Mouse (Mus musculus): ENCODE data around the gene Scoc. TPM values are rescaled to one million over a fixed set of nuclear protein-coding genes. Genes with fewer than 3 reads are reported as not detected.

Scoc gene
- polyA plus RNA-seq, 1 experiment = 24.5 TPM

DNA sequence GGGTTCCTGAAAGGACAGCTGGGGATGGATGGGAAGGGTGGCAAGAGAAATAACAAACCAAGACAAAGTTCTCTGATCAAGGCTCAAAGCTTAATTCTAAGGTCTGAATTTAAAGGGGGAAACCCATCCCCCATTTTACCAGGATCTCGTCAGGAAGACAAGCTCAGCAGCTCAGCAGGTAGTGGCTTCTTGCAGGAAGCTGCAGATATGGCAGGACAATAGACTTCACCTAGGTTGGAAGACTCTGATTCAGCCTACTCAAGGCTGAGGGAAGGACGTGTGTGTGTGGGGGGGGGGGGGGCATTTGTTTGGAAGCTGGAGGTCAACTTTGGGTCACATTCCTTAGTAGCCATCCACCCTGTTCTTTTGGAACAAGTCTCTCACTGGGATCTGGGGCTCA is 75.3 kb downstream of the Scoc start:
- H3K36me3 ChIP-seq (ENCODE audit: control insufficient read depth, insufficient read depth, low read length) = no peaks in the 10 kb centered on the region
- no peak overlapping the region for H3K27ac ChIP-seq (ENCODE audit: insufficient read depth, low read depth, low read length)
- no peaks in the 10 kb centered on the region for H3K27me3 ChIP-seq (replicated peaks; ENCODE audit: control insufficient read depth, insufficient read depth, low read length)
- no peak overlapping the region for H3K4me3 ChIP-seq (ENCODE audit: insufficient read depth, low read depth, low read length)
- no peak for DNase-seq
- TF ChIP-seq CTCF (conservative IDR thresholded peaks at IDR 0.05; ENCODE audit: insufficient read depth, insufficient read length, low read depth, low read length) (no peak), POLR2A (IDR thresholded peaks at IDR 0.05; ENCODE audit: low read depth, low read length) (no peak)
- WGBS = 38% methylated on average over 2 of the region's 2 CpGs
- H3K4me1 ChIP-seq (ENCODE audit: control insufficient read depth, insufficient read depth, low read length) = no peaks in the 10 kb centered on the region

DNA sequence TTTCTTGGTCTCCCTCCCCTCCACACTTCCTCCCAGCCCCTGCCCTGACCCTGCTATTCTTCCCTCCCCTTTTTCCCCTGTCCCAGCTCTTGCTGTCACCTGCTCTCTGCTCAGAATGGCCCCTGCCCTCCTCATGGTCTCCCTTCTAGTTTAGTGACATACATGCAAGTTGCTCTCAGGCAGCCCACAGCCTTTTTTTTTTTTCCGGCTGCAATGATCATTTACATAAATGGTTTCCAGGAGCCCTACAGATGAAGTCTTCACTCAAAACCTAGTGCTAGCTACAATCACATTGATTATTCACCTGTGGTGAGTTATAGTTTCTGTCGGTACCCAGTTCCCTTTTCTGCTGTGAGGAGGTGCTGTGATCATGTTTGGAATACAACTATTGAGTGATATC is 77.2 kb downstream of the Scoc start:
- H3K4me1 ChIP-seq (ENCODE audit: control insufficient read depth, insufficient read depth, low read length) = no peaks in the 10 kb centered on the region
- DNase-seq = no peak
- 84% methylated on average over 2 of the region's 2 CpGs for WGBS

GRCm38 (mm10) chr8:83380141-83380540 is 78.0 kb downstream of the Scoc start:
- H3K27me3 ChIP-seq (replicated peaks; ENCODE audit: control insufficient read depth, insufficient read depth, low read length) = no peaks in the 10 kb centered on the region
- no peak overlapping the region for H3K4me3 ChIP-seq (ENCODE audit: insufficient read depth, low read depth, low read length)
- no peak for DNase-seq
- no peaks in the 10 kb centered on the region for H3K4me1 ChIP-seq (ENCODE audit: control insufficient read depth, insufficient read depth, low read length)
- no peak overlapping the region for H3K27ac ChIP-seq (ENCODE audit: insufficient read depth, low read depth, low read length)
- 67% methylated on average over 4 of the region's 4 CpGs for WGBS
- H3K36me3 ChIP-seq (ENCODE audit: control insufficient read depth, insufficient read depth, low read length) = no peaks in the 10 kb centered on the region
- no peak for TF ChIP-seq CTCF (conservative IDR thresholded peaks at IDR 0.05; ENCODE audit: insufficient read depth, insufficient read length, low read depth, low read length)
- TF ChIP-seq POLR2A (IDR thresholded peaks at IDR 0.05; ENCODE audit: low read depth, low read length) = no peak

More for the DNA sequence above, 77.2 kb downstream of the Scoc start:
- H3K27me3 ChIP-seq (replicated peaks; ENCODE audit: control insufficient read depth, insufficient read depth, low read length) = no peaks in the 10 kb centered on the region
- no peak overlapping the region for H3K27ac ChIP-seq (ENCODE audit: insufficient read depth, low read depth, low read length)
- no peak overlapping the region for H3K4me3 ChIP-seq (ENCODE audit: insufficient read depth, low read depth, low read length)
- H3K36me3 ChIP-seq (ENCODE audit: control insufficient read depth, insufficient read depth, low read length) = no peaks in the 10 kb centered on the region
- TF ChIP-seq POLR2A (IDR thresholded peaks at IDR 0.05; ENCODE audit: low read depth, low read length) (no peak), CTCF (conservative IDR thresholded peaks at IDR 0.05; ENCODE audit: insufficient read depth, insufficient read length, low read depth, low read length) (no peak)

Other genes starting within 250 kb of the Scoc start
- gene Ucp1, start 168.0 kb downstream of the Scoc start, polyA plus RNA-seq (2012; rRNA removed) = 255 and 374 TPM in 2 replicates
- gene Elmod2, start 125.9 kb downstream of the Scoc start, polyA plus RNA-seq (2012; rRNA removed) = 3.6 and 4.1 TPM in 2 replicates
- gene Mgat4d, start 109.9 kb downstream of the Scoc start, polyA plus RNA-seq (2012; rRNA removed) = not detected in 2 replicates
- 0.03 and 0.06 TPM in 2 replicates for gene Clgn, start 68.5 kb downstream of the Scoc start, polyA plus RNA-seq (2012; rRNA removed)
- not detected in 2 replicates for gene Olfr370, start 77.4 kb upstream of the Scoc start, polyA plus RNA-seq (2012; rRNA removed)
- 704 and 720 TPM in 2 replicates for gene Ndufb7, start 108.3 kb upstream of the Scoc start, polyA plus RNA-seq (2012; rRNA removed)
- gene Tecr, start 149.6 kb upstream of the Scoc start, polyA plus RNA-seq (2012; rRNA removed) = 793 and 827 TPM in 2 replicates
- 32.2 and 33.2 TPM in 2 replicates for gene Dnajb1, start 149.8 kb upstream of the Scoc start, polyA plus RNA-seq (2012; rRNA removed)
- gene Gipc1, start 194.3 kb upstream of the Scoc start, polyA plus RNA-seq (2012; rRNA removed) = 57.6 and 66.6 TPM in 2 replicates
- 21.8 and 23.3 TPM in 2 replicates for gene Ptger1, start 208.3 kb upstream of the Scoc start, polyA plus RNA-seq (2012; rRNA removed)
- 81.9 and 98.1 TPM in 2 replicates for gene Pkn1, start 240.8 kb upstream of the Scoc start, polyA plus RNA-seq (2012; rRNA removed)